Mouse (Mus musculus) neural tube, embryonic 12.5 days (tissue): ENCODE data around the gene Vmn2r101. TPM values are rescaled to one million over a fixed set of nuclear protein-coding genes. Genes with fewer than 3 reads are reported as not detected.

ENCODE experiments used
- ATAC-seq: fragments of 200-750 bp; cut with Nextera tagmentation; 2 replicates; pipeline ENCODE4 v1.8.0; 2017; ENCODE audit warnings: low read depth, mild to moderate bottlenecking, moderate TSS enrichment, moderate library complexity; ENCODE audit not compliant: low FRiP score
- H3K27ac ChIP-seq: fragments of 300-500 bp; sonication (generic); 2 replicates; pipeline ENCODE4 v1.5.1; 2016
- H3K27me3 ChIP-seq: fragments of 300-500 bp; sonication (generic); replicated peaks from 2 replicates; pipeline ENCODE4 v1.6.1; 2016; ENCODE audit warnings: mild to moderate bottlenecking
- H3K36me3 ChIP-seq: fragments of 300-500 bp; sonication (generic); 2 replicates; pipeline ENCODE4 v1.6.1; 2016; ENCODE audit warnings: mild to moderate bottlenecking
- H3K4me1 ChIP-seq: fragments of 300-500 bp; sonication (generic); 2 replicates; pipeline ENCODE4 v1.6.1; 2016
- H3K4me2 ChIP-seq: fragments of 300-500 bp; sonication (generic); replicated peaks from 2 replicates; pipeline ENCODE4 v1.6.1; 2016; ENCODE audit warnings: mild to moderate bottlenecking
- H3K4me3 ChIP-seq: fragments of 300-500 bp; sonication (generic); 2 replicates; pipeline ENCODE4 v1.5.1; 2016
- H3K9ac ChIP-seq: fragments of 300-500 bp; sonication (generic); 2 replicates; pipeline ENCODE4 v1.6.1; 2016; ENCODE audit warnings: mild to moderate bottlenecking
- H3K9me3 ChIP-seq: fragments of 300-500 bp; sonication (generic); 2 replicates; pipeline ENCODE4 v1.6.1; 2016; ENCODE audit warnings: mild to moderate bottlenecking
- WGBS: fragments of 180-500 bp; shearing (Covaris S2); methylation state at CpG from one replicate; pipeline ENCODE4 v1.1.7; 2016; 5-methylcytosine and 5-hydroxymethylcytosine counted together
- polyA plus RNA-seq: library from polyadenylated mRNA; unstranded; fragments of >200 nt; fragmentation: Nextera tagmentation; extraction: Ambion mirVana; gene quantifications from 2 replicates; pipeline ENCODE4 v1.2.1, GENCODE M21; 2016

Vmn2r101 gene
- polyA plus RNA-seq = not detected in 2 replicates

DNA sequence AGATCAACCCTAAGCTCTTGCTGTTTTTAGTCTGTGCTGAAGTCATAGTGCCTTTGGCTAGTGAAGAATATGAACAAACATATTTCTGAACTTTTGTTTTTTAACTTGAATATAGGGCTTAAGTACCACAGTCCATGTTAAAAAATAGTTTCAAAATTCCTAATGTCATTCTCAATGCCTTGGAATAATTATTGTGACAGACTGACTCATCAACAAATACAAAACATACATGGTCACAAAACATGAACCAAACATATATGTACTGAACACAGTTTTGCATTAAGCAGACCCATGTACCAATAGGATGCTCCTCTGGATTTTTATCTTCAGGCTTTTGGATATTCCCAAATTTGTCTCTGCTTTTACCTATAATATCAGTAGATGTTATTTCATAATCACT lies at the start of gene Vmn2r101:
Vmn2r101 (plus strand) TSS at position 301 of the 400 bp plus-strand sequence.
- no peaks in the 10 kb centered on the region for H3K27me3 ChIP-seq

DNA sequence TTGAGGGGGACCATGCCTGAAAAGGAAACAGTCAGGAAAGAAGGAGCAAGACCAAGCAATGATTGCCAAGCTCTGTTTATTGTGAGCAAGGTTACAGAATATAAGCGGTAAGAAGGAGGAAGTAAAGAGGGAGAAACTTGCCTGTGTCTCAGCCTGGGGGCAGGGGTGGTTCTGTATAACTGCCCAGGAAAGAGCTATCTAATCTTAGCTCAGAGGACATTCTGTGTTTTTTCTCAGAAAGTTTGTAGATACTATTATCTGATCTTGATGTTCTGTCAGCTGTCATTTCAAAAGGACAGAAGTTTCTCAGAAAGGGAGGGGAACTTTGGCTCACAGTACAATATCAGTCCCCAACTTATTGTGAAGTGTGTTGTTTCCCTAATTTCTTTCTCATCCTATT lies 52.3 kb downstream of the Vmn2r101 start:
- Histone ChIP-seq H3K27ac (no peak overlapping the region), H3K4me1 (no peaks in the 10 kb centered on the region), H3K36me3 (no peaks in the 10 kb centered on the region), H3K4me3 (no peak overlapping the region), H3K27me3 (no peaks in the 10 kb centered on the region), H3K9me3 (peaks cover 29% of the 10 kb centered on the region), H3K9ac (no peak overlapping the region), H3K4me2 (no peak overlapping the region)
- WGBS = 94% methylated on average over 1 of the region's 1 CpGs
- ATAC-seq = no peak

More for the DNA sequence above, at the start of gene Vmn2r101:
- no peaks in the 10 kb centered on the region for H3K36me3 ChIP-seq
- no peak for ATAC-seq
- H3K4me2 ChIP-seq = no peak within 1 kb of the TSS
- no peaks in the 10 kb centered on the region for H3K4me1 ChIP-seq
- no peak within 1 kb of the TSS for H3K9ac ChIP-seq
- no peak within 1 kb of the TSS for H3K4me3 ChIP-seq
- H3K27ac ChIP-seq = no peak within 1 kb of the TSS
- 0 out of 2 replicates have a peak, but pooled peaks cover 3% of the 10 kb centered on the region for H3K9me3 ChIP-seq

DNA sequence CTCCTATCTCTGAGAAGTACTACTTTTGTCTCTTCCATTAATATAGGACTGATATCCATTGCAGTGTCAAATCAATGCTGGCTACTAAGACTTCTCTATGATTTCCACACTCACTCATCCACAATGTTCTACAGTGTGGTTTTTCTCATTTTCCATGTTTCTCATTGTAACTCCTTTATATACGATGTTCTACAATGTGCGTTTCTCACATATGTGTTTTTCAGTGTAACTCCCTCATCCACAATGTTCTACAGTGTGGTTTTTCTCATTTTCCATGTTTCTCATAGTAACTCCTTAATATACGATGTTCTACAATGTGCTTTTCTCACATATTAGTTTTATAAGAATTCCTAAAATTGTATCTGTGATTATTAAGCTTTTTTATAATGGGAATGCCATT lies 81.4 kb downstream of the Vmn2r101 start:
- no peaks in the 10 kb centered on the region for H3K36me3 ChIP-seq
- H3K4me2 ChIP-seq = no peak overlapping the region
- no peak for ATAC-seq
- 55% methylated on average over 3 of the region's 3 CpGs for WGBS
- H3K4me1 ChIP-seq = no peaks in the 10 kb centered on the region
- no peak overlapping the region for H3K27ac ChIP-seq
- no peaks in the 10 kb centered on the region for H3K9me3 ChIP-seq
- no peak overlapping the region for H3K4me3 ChIP-seq
- no peaks in the 10 kb centered on the region for H3K27me3 ChIP-seq
- no peak overlapping the region for H3K9ac ChIP-seq

DNA sequence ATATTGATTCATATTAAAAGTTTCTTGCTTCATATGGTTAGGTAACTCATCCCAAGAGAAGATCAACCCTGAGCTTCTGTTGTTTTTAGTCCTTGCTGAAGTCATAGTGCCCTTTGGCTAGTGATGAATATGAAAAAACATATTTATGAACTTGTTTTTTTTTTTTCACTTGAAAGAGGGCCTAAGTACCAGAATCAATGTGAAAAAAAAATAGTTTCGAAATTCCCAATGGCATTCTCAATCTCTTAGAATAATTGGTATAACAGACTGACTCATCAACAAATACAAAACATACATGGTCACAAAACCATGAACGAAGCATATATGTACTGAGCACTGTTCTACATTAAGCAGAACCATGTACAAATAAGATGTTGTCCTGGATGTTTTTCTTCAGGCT lies 83.0 kb downstream of the Vmn2r101 start, which contains the start of gene Vmn2r102:
Vmn2r102 (plus strand) TSS at position 301 of the 400 bp plus-strand sequence.
- no peak within 1 kb of the TSS for H3K9ac ChIP-seq
- no peaks in the 10 kb centered on the region for H3K4me1 ChIP-seq
- H3K9me3 ChIP-seq = no peaks in the 10 kb centered on the region
- no peaks in the 10 kb centered on the region for H3K36me3 ChIP-seq
- 68% methylated on average over 2 of the region's 2 CpGs for WGBS
- H3K27me3 ChIP-seq = no peaks in the 10 kb centered on the region
- no peak for ATAC-seq
- H3K4me2 ChIP-seq = no peak within 1 kb of the TSS
- no peak within 1 kb of the TSS for H3K27ac ChIP-seq
- no peak within 1 kb of the TSS for H3K4me3 ChIP-seq

Other genes starting within 250 kb of the Vmn2r101 start
- not detected in 2 replicates for gene Vmn2r99, start 215.3 kb upstream of the Vmn2r101 start, polyA plus RNA-seq
- not detected in 2 replicates for gene Vmn2r100, start 72.5 kb upstream of the Vmn2r101 start, polyA plus RNA-seq
- not detected in 2 replicates for gene Vmn2r102, start 83.1 kb downstream of the Vmn2r101 start, polyA plus RNA-seq
- gene Vmn2r103, start 196.1 kb downstream of the Vmn2r101 start, polyA plus RNA-seq = not detected in 2 replicates